20 mouse cellular contexts compared by ENCODE assay signal in the genomic region with DNA sequence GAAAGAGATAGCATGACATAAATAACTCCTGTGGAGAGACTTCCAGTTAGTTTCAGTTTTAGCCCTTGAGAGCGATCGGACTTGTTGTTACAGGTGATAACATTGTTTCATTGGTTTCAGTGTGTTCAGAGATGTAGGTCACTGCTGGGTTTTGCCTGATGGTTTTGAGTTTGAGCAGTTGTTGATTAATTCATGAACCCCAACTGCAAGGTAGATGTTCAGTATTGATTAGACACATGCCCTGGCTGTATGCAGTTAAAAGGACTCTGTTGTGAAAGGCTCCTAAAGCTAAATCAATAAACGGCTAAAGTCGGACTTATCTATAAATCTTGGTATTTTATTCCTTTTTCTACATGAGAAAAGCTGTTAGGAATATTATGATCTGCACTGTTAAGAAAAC.
DNase-seq lines count a peak whose midpoint lies in the region; ATAC-seq and TF ChIP-seq lines count a peak whose summit lies in the region.
"Had no signal": no experiment of that assay in that cellular context is flagged by ENCODE, and none has a peak within 500 bp of the region (broad histone marks: within the 10 kb centered on the region; RNA-seq: fewer than 3 reads in every experiment).

No protein-coding gene starts in this region.

- peaks cover 17% of the 10 kb centered on the region for H3K4me1 ChIP-seq in heart, embryonic 11.5 days (ENCODE audit: control insufficient read depth, insufficient read depth, low read length)
- H3K4me1 ChIP-seq in heart, embryonic 14.5 days (ENCODE audit: control insufficient read depth in 2 of 2, insufficient read depth in 2 of 2, low read length in 2 of 2), result peaks cover 4 to 46% of the 10 kb centered on the region in 2 experiments
- H3K4me1 ChIP-seq in heart, postnatal 0 days (ENCODE audit: control insufficient read depth, insufficient read depth), result peaks cover 34% of the 10 kb centered on the region
- H3K4me1 ChIP-seq in liver, embryonic 16.5 days (ENCODE audit: control insufficient read depth, low read depth, low read length), result no peaks in the 10 kb centered on the region; the same call in 1 of the 2 replicates

- H3K27me3 ChIP-seq in heart, embryonic 11.5 days (ENCODE audit: control insufficient read depth, insufficient read depth, low read length), result no peaks in the 10 kb centered on the region
- H3K27me3 ChIP-seq in heart, embryonic 14.5 days (ENCODE audit: control insufficient read depth, insufficient read depth, low read length), result no peaks in the 10 kb centered on the region
- no peaks in the 10 kb centered on the region for H3K27me3 ChIP-seq in heart, postnatal 0 days (ENCODE audit: control insufficient read depth, insufficient read depth, low read length)
- H3K27me3 ChIP-seq in liver, embryonic 16.5 days (ENCODE audit: control insufficient read depth, insufficient read depth, low read depth, low read length), result no peaks in the 10 kb centered on the region
- H3K27me3 ChIP-seq: embryonic facial prominence, embryonic 13.5 days; forebrain, embryonic 12.5 days; forebrain, embryonic 15.5 days; hindbrain, embryonic 12.5 days; hindbrain, embryonic 15.5 days had no signal

- no peak for DNase-seq in heart, postnatal 4 days
- no peak for DNase-seq in heart, adult 8-10 months (ENCODE audit: low spot score)
- DNase-seq in heart, postnatal 0 days (ENCODE audit: low spot score), result no peak
- no peak for DNase-seq in heart, adult 18-20 months
- DNase-seq in liver, result no peak
- DNase-seq: adrenal gland, adult 8-10 months; embryo, embryonic 11 days; kidney, adult 18-20 months had no signal

- H3K36me3 ChIP-seq in heart, embryonic 11.5 days (ENCODE audit: control insufficient read depth, insufficient read depth, low read length), result no peaks in the 10 kb centered on the region
- H3K36me3 ChIP-seq in heart, embryonic 14.5 days (ENCODE audit: control insufficient read depth, insufficient read depth, low read length), result 0 out of 2 replicates have a peak, but pooled peaks cover 3% of the 10 kb centered on the region
- H3K36me3 ChIP-seq in heart, postnatal 0 days (replicated peaks; ENCODE audit: control insufficient read depth, insufficient read depth, low read length), result no peaks in the 10 kb centered on the region
- no peaks in the 10 kb centered on the region for H3K36me3 ChIP-seq in liver, embryonic 16.5 days (ENCODE audit: control insufficient read depth, insufficient read depth)
- H3K36me3 ChIP-seq: forebrain, embryonic 15.5 days; heart, embryonic 10.5 days; hindbrain, embryonic 12.5 days; hindbrain, embryonic 15.5 days had no signal

- no peak overlapping the region for H3K4me3 ChIP-seq in heart, embryonic 11.5 days (ENCODE audit: low read depth, low read length)
- peak overlapping the region in 1 of 2 experiments; percentile 18; a peak in 1 of 4 replicates for H3K4me3 ChIP-seq in heart, embryonic 14.5 days (ENCODE audit: control insufficient read depth in 1 of 2, insufficient read depth in 1 of 2, low read depth in 1 of 2, low read length in 2 of 2)
- H3K4me3 ChIP-seq in heart, postnatal 0 days (ENCODE audit: low read depth, low read length), result peak overlapping the region; percentile 10
- no peak overlapping the region for H3K4me3 ChIP-seq in liver, embryonic 16.5 days (ENCODE audit: low read depth, low read length)
- H3K4me3 ChIP-seq: embryonic facial prominence, embryonic 10.5 days; embryonic facial prominence, embryonic 13.5 days; erythroblast, embryonic 14.5 days; forebrain, embryonic 12.5 days; forebrain, embryonic 15.5 days; heart, embryonic 10.5 days; hindbrain, embryonic 12.5 days; hindbrain, embryonic 15.5 days had no signal

- H3K4me2 ChIP-seq in heart, embryonic 11.5 days, result peak overlapping the region; percentile 16; the same call in 1 of the 2 replicates
- H3K4me2 ChIP-seq in heart, embryonic 14.5 days (ENCODE audit: low read length), result peak overlapping the region; percentile 55
- peak overlapping the region; percentile 54 for H3K4me2 ChIP-seq in heart, postnatal 0 days (ENCODE audit: low read depth, low read length)
- no peak overlapping the region for H3K4me2 ChIP-seq in liver, embryonic 16.5 days (ENCODE audit: low read depth, low read length)
- H3K4me2 ChIP-seq: embryonic facial prominence, embryonic 13.5 days; forebrain, embryonic 12.5 days; forebrain, embryonic 15.5 days; hindbrain, embryonic 12.5 days; hindbrain, embryonic 15.5 days had no signal

- ATAC-seq in heart, embryonic 11.5 days (replicated peaks; ENCODE audit: insufficient number of reproducible peaks, low FRiP score, low TSS enrichment), result no peak
- ATAC-seq in heart, embryonic 14.5 days (ENCODE audit: insufficient number of reproducible peaks, insufficient read depth, low FRiP score, low read depth), result no peak
- no peak for ATAC-seq in heart, postnatal 0 days (ENCODE audit: insufficient read depth, low read depth)
- peak; percentile 58; the same call in 1 of the 2 replicates for ATAC-seq in liver, embryonic 16.5 days (ENCODE audit: low read depth)
- ATAC-seq: activated CD4-positive, CD25-positive, alpha-beta regulatory T cell, adult 4 months; forebrain, embryonic 15.5 days had no signal

- TF ChIP-seq EP300 in heart, postnatal 0 days (IDR thresholded peaks at IDR 0.05; ENCODE audit: low read depth), result no peak

- peaks cover 2% of the 10 kb centered on the region; the same call in 1 of the 2 replicates for H3K9me3 ChIP-seq in heart, embryonic 11.5 days (replicated peaks; ENCODE audit: control insufficient read depth, low read length)
- H3K9me3 ChIP-seq in heart, embryonic 14.5 days (ENCODE audit: control insufficient read depth, low read length), result peaks cover 3% of the 10 kb centered on the region; the same call in 1 of the 2 replicates
- no peaks in the 10 kb centered on the region for H3K9me3 ChIP-seq in heart, postnatal 0 days (replicated peaks; ENCODE audit: control insufficient read depth, low read length)
- no peaks in the 10 kb centered on the region for H3K9me3 ChIP-seq in liver, embryonic 16.5 days (replicated peaks; ENCODE audit: control insufficient read depth, low read length)
- H3K9me3 ChIP-seq: embryonic facial prominence, embryonic 13.5 days; forebrain, embryonic 15.5 days; heart, embryonic 10.5 days; hindbrain, embryonic 12.5 days; hindbrain, embryonic 15.5 days had no signal

- 69% methylated on average over 4 of the region's 4 CpGs for WGBS in heart, embryonic 11.5 days (ENCODE audit: insufficient replicate concordance)
- WGBS in heart, embryonic 14.5 days, result 47% methylated on average over 4 of the region's 4 CpGs
- 51% methylated on average over 4 of the region's 4 CpGs for WGBS in heart, postnatal 0 days
- 65% methylated on average over 4 of the region's 4 CpGs for WGBS in liver, embryonic 16.5 days (ENCODE audit: insufficient replicate concordance)

- H3K9ac ChIP-seq in heart, embryonic 11.5 days (ENCODE audit: low read depth, low read length), result no peak overlapping the region
- no peak overlapping the region for H3K9ac ChIP-seq in heart, embryonic 14.5 days (ENCODE audit: low read length)
- H3K9ac ChIP-seq in heart, postnatal 0 days (replicated peaks; ENCODE audit: low read depth, low read length), result no peak overlapping the region; the same call in 1 of the 2 replicates
- no peak overlapping the region for H3K9ac ChIP-seq in liver, embryonic 16.5 days (ENCODE audit: low read depth, low read length)
- H3K9ac ChIP-seq: embryonic facial prominence, embryonic 13.5 days; forebrain, embryonic 12.5 days; forebrain, embryonic 15.5 days; hindbrain, embryonic 12.5 days; hindbrain, embryonic 15.5 days had no signal

- no peak for TF ChIP-seq CTCF in heart, postnatal 0 days (IDR thresholded peaks at IDR 0.05; ENCODE audit: low read depth)

- no peak overlapping the region for H3K27ac ChIP-seq in heart, embryonic 11.5 days (ENCODE audit: low read depth, low read length)
- H3K27ac ChIP-seq in heart, embryonic 14.5 days (replicated peaks in 1 of 2; ENCODE audit: control insufficient read depth in 1 of 2, insufficient read depth in 1 of 2, low read depth in 2 of 2, low read length in 2 of 2), result peak overlapping the region in 1 of 2 experiments; percentile 48; a peak in 1 of 4 replicates
- peak overlapping the region; percentile 61 for H3K27ac ChIP-seq in heart, postnatal 0 days (ENCODE audit: low read depth)
- no peak overlapping the region for H3K27ac ChIP-seq in liver, embryonic 16.5 days (ENCODE audit: low read length)
- H3K27ac ChIP-seq: embryonic facial prominence, embryonic 10.5 days; embryonic facial prominence, embryonic 13.5 days; forebrain, embryonic 12.5 days; hindbrain, embryonic 12.5 days; hindbrain, embryonic 15.5 days had no signal
